Mouse (Mus musculus) ES-Bruce4 (cell line): ENCODE results near the gene Fgfr2.

Experiments
- CTCF ChIP-seq: IDR thresholded peaks from one replicate; pipeline ENCODE4 v1.8.1; 2011; ENCODE audit warnings: low read depth, low read length
- POLR2A ChIP-seq: IDR thresholded peaks from one replicate; pipeline ENCODE4 v1.8.1; 2011; ENCODE audit warnings: low read length; ENCODE audit not compliant: insufficient read depth

GRCm38 (mm10) chr7:130251936-130252523, 2871.1 kb downstream of the Fgfr2 start:
- TF ChIP-seq CTCF (no peak), POLR2A (no peak)
